Mouse (Mus musculus) heart, embryonic 15.5 days (tissue): ENCODE data around the gene Dvl3. TPM values are rescaled to one million over a fixed set of nuclear protein-coding genes. Genes with fewer than 3 reads are reported as not detected.
"Not testable (repeated sequence)": the region's sequence is repeated elsewhere in the genome, so short reads cannot be mapped to it uniquely, and the experiment has no call there.

ENCODE experiments used
- ATAC-seq: fragments of 200-750 bp; cut with Nextera tagmentation; replicated peaks from 2 replicates; pipeline ENCODE4 v1.8.0; 2017; ENCODE audit warnings: low read depth, moderate TSS enrichment; ENCODE audit not compliant: insufficient number of reproducible peaks, insufficient read depth, low FRiP score
- H3K27ac ChIP-seq: fragments of 300-500 bp; sonication (generic); 2 replicates; pipeline ENCODE4 v1.5.1; 2015; ENCODE audit warnings: mild to moderate bottlenecking, inconsistent platforms
- H3K27me3 ChIP-seq: fragments of 300-500 bp; sonication (generic); 2 replicates; pipeline ENCODE4 v1.6.1; 2015; ENCODE audit warnings: inconsistent platforms
- H3K36me3 ChIP-seq: fragments of 300-500 bp; sonication (generic); 2 replicates; pipeline ENCODE4 v1.6.1; 2015; ENCODE audit warnings: mild to moderate bottlenecking, inconsistent platforms
- H3K4me1 ChIP-seq: fragments of 300-500 bp; sonication (generic); replicated peaks from 2 replicates; pipeline ENCODE4 v1.6.1; 2015; ENCODE audit warnings: inconsistent platforms
- H3K4me2 ChIP-seq: fragments of 300-500 bp; sonication (generic); 2 replicates; pipeline ENCODE4 v1.6.1; 2015; ENCODE audit warnings: inconsistent platforms, mild to moderate bottlenecking, moderate library complexity
- H3K4me3 ChIP-seq: fragments of 300-500 bp; sonication (generic); 2 replicates; pipeline ENCODE4 v1.5.1; 2015; ENCODE audit warnings: mild to moderate bottlenecking, inconsistent platforms
- H3K9ac ChIP-seq: fragments of 300-500 bp; sonication (generic); 2 replicates; pipeline ENCODE4 v1.6.1; 2015; ENCODE audit warnings: mild to moderate bottlenecking, inconsistent platforms
- H3K9me3 ChIP-seq: fragments of 300-500 bp; sonication (generic); replicated peaks from 2 replicates; pipeline ENCODE4 v1.6.1; 2016; ENCODE audit warnings: inconsistent platforms
- WGBS: fragments of 180-500 bp; shearing (Covaris S2); methylation state at CpG from one replicate; pipeline ENCODE4 v1.1.7; 2015; ENCODE audit warnings: mixed read lengths; 5-methylcytosine and 5-hydroxymethylcytosine counted together
- polyA plus RNA-seq: library from polyadenylated mRNA; unstranded; fragments of >200 nt; fragmentation: Nextera tagmentation; extraction: Ambion mirVana; gene quantifications from 2 replicates; pipeline ENCODE4 v1.2.1, GENCODE M21; 2015

Dvl3 gene
- 16.9 and 24.3 TPM in 2 replicates for polyA plus RNA-seq

DNA sequence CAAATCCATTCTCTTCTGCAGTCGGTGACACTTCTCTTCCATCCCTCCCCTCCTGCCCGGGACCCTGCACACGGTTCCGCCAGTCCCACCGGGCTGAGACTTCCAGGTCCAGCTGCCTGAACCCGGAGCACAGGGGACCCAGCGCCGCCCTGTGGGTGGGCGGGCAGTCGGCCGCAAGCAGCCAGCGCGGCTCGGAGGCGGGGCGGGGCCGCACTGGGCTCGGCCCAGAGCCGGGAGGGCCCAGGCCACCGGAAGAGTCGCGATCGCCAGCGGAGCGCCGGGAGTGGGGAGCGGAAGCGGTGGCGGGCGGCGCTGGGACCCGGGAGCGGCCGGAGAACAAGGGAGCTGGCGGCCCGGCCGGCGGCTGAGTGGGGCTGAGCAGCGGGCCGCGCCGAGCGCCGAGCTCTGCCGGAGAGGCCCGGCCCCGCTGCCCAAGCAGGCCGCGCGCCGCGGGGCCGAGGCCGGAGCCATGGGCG, at the start of gene Dvl3:
TSS of gene Dvl3 (plus strand) at position 257 of the 476 bp plus-strand sequence.
- under 1% methylated on average over 54 of the region's 55 CpGs for WGBS

DNA sequence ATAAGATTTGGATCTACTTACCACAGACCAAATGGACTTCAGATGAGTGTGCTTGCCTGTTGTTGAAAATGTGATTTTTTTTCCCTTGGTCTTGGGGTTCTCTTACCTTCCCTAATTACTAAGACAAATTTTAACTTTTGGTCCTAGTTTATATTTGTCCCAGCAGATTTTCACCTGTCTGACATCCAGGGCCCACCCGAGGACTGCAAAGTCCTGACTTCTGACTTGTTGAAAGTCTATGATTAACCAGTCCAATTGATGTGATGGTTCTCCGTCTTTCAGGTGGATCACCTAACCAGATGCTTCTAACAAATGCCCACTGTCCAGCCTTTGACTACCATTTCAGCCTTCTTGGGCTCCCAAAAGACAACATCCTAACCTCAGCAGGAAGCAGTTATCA, 45.8 kb upstream of the Dvl3 start:
- 0 out of 2 replicates have a peak, but pooled peaks cover 2% of the 10 kb centered on the region for H3K4me1 ChIP-seq
- H3K4me2 ChIP-seq, result no peak overlapping the region
- 89% methylated on average over 2 of the region's 2 CpGs for WGBS
- no peak for ATAC-seq
- H3K27ac ChIP-seq, result no peak overlapping the region
- no peak overlapping the region for H3K9ac ChIP-seq
- H3K27me3 ChIP-seq, result no peaks in the 10 kb centered on the region
- no peak overlapping the region for H3K4me3 ChIP-seq
- H3K9me3 ChIP-seq, result no peaks in the 10 kb centered on the region
- no peaks in the 10 kb centered on the region for H3K36me3 ChIP-seq

More for the DNA sequence above, at the start of gene Dvl3:
- Histone ChIP-seq H3K27me3 (no peaks in the 10 kb centered on the region), H3K36me3 (peaks cover 1% of the 10 kb centered on the region), H3K27ac (peak within 1 kb of the TSS; percentile 98), H3K4me2 (peak within 1 kb of the TSS; percentile 90), H3K9ac (peak within 1 kb of the TSS; percentile 100), H3K9me3 (no peaks in the 10 kb centered on the region), H3K4me3 (peak within 1 kb of the TSS; percentile 100), H3K4me1 (peaks cover 26% of the 10 kb centered on the region)
- ATAC-seq, result peak; percentile 98

DNA sequence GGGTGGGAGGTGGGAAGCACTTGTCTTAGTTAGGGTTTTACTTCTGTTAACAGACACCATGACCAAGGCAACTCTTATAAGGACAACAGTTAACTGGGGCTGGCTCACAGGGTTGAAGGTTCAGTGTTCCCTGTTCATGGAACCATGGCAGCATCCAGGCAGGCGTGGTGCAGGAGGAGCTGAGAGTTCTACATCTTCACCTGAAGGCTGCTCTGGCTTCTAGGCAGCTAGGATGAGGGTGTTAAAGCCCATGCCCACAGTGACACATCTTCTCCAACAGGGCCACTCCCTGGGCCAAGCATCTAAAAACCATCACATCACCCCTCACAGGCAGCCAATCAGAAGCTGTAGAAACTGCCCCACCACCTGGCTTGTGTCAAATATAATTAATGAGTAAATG, 45.1 kb upstream of the Dvl3 start:
- Histone ChIP-seq H3K4me2 (no peak overlapping the region), H3K27ac (no peak overlapping the region), H3K36me3 (no peaks in the 10 kb centered on the region), H3K27me3 (no peaks in the 10 kb centered on the region), H3K4me1 (peaks cover 5% of the 10 kb centered on the region; the same call in 1 of the 2 replicates), H3K9me3 (no peaks in the 10 kb centered on the region), H3K4me3 (no peak overlapping the region), H3K9ac (no peak overlapping the region)
- no peak for ATAC-seq
- WGBS, result 72% methylated on average over 1 of the region's 1 CpGs

DNA sequence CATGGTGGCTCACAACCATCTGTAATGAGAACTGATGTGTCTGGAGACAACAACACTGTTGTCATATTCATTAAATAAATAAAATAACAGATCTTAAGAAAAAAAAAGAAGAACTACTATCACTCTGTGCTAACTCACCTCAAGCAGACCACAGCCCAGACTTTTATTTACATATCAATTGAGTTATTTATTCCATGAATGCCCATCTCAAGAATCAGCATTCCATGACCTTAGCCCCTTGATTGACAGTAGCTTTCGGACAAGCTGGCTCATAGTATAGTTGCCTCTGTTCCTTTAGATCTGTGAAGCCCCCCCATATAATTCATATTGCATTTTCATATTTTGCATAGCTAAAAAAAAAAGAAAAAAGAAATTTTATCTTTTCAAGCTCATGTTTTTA, 43.0 kb upstream of the Dvl3 start:
- Histone ChIP-seq H3K27ac (no peak overlapping the region), H3K9ac (no peak overlapping the region), H3K4me1 (peaks cover 15% of the 10 kb centered on the region), H3K9me3 (no peaks in the 10 kb centered on the region), H3K4me3 (no peak overlapping the region), H3K4me2 (no peak overlapping the region), H3K27me3 (no peaks in the 10 kb centered on the region), H3K36me3 (no peaks in the 10 kb centered on the region)
- ATAC-seq, result no peak
- 83% methylated on average over 1 of the region's 1 CpGs for WGBS

DNA sequence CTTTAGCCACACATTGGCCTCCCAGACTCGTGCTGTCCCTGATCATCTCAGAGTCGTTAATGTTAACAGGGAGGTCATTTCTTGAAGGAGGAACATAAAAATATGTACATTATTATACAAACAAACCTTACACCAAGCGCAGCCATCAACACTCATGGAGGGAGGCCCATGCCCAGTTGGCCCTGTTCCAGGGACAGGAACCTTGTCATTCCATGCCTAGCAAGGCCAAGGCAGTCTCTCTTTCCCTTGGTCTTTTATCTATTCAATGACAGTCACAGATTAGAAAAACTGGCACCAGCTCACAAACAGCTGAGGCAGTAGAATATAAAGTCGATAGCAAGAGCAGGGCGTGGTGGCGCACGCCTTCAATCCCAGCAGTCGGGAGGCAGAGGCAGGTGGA, 42.6 kb upstream of the Dvl3 start:
- no peaks in the 10 kb centered on the region for H3K9me3 ChIP-seq
- 67% methylated on average over 8 of the region's 8 CpGs for WGBS
- H3K27me3 ChIP-seq, result no peaks in the 10 kb centered on the region
- ATAC-seq, result no peak
- peaks cover 15% of the 10 kb centered on the region for H3K4me1 ChIP-seq
- H3K36me3 ChIP-seq, result no peaks in the 10 kb centered on the region
- no peak overlapping the region for H3K4me2 ChIP-seq
- no peak overlapping the region for H3K27ac ChIP-seq
- H3K4me3 ChIP-seq, result no peak overlapping the region
- H3K9ac ChIP-seq, result no peak overlapping the region

DNA sequence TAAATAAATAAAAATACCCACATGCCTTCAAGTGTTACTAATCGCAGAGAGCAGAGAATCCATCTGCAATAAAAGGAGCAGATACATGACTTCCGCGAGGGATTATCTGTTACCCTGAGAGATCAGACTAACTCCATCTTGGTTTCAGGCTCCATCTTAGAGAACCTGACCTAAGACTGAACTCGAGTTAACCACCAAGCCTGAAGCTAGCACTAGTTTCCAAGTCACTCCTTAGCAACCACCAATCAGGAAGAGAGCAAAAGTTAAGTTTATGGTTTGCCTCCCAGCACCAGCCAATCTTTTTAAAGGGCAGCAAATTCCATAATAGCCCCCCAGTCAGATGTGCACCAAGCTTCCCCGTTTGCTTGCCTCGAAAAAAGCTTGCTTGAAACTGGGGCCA, 42.0 kb upstream of the Dvl3 start:
- no peaks in the 10 kb centered on the region for H3K27me3 ChIP-seq
- no peaks in the 10 kb centered on the region for H3K36me3 ChIP-seq
- no peak overlapping the region for H3K9ac ChIP-seq
- WGBS, result 89% methylated on average over 6 of the region's 6 CpGs
- peaks cover 15% of the 10 kb centered on the region for H3K4me1 ChIP-seq
- H3K4me3 ChIP-seq, result no peak overlapping the region
- no peak for ATAC-seq
- H3K4me2 ChIP-seq, result no peak overlapping the region
- no peak overlapping the region for H3K27ac ChIP-seq
- H3K9me3 ChIP-seq, result no peaks in the 10 kb centered on the region

DNA sequence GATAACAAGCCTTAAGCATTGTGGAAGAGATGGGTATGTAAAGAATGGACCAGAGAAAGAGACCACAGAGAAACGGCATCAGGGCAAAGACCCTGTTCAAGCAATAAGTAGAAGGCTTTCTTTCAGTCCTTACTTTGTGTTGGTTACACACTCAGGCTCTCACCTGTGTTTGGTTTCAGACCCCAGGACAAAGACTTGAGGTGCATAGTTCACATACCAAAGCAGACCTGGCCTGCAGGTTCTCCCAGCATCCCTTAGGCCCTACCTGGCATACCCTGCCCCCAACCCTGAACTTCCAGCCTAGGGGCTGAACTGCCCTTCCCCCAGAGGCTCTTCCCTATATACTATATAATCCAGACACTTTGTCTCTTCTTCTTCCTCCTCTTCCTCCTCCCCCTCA, 41.4 kb upstream of the Dvl3 start:
- H3K4me1 ChIP-seq, result peaks cover 15% of the 10 kb centered on the region
- no peaks in the 10 kb centered on the region for H3K36me3 ChIP-seq
- WGBS, result 94% methylated on average over 1 of the region's 1 CpGs
- H3K4me3 ChIP-seq, result no peak overlapping the region
- H3K4me2 ChIP-seq, result no peak overlapping the region
- no peaks in the 10 kb centered on the region for H3K9me3 ChIP-seq
- no peaks in the 10 kb centered on the region for H3K27me3 ChIP-seq
- ATAC-seq, result no peak
- H3K27ac ChIP-seq, result no peak overlapping the region
- no peak overlapping the region for H3K9ac ChIP-seq

DNA sequence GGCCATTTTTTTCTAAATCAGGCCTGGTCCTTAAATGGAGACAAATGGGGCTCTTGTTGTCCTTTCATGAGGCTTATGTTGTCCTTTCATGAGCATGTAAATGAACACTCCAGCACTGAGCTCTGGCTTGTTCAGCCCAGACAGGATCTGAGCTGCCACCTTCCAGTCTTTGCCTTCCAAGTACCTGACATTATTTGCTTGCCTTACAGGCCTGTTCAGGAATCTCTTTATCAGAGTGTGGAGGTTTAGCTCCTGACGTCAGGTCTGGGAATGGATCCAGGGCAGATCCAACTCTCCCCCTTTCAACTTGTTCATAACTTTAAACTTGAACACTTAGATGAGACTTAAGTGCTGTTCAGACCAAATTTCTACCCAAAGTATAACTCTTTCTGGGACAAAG, 39.9 kb upstream of the Dvl3 start:
- no peaks in the 10 kb centered on the region for H3K27me3 ChIP-seq
- peaks cover 15% of the 10 kb centered on the region for H3K4me1 ChIP-seq
- H3K9ac ChIP-seq, result no peak overlapping the region
- peak; percentile 91 for ATAC-seq
- H3K9me3 ChIP-seq, result no peaks in the 10 kb centered on the region
- peak overlapping the region; percentile 13; the same call in 1 of the 2 replicates for H3K4me2 ChIP-seq
- peak overlapping the region; percentile 92 for H3K27ac ChIP-seq
- 7% methylated on average over 1 of the region's 1 CpGs for WGBS
- no peak overlapping the region for H3K4me3 ChIP-seq
- no peaks in the 10 kb centered on the region for H3K36me3 ChIP-seq

DNA sequence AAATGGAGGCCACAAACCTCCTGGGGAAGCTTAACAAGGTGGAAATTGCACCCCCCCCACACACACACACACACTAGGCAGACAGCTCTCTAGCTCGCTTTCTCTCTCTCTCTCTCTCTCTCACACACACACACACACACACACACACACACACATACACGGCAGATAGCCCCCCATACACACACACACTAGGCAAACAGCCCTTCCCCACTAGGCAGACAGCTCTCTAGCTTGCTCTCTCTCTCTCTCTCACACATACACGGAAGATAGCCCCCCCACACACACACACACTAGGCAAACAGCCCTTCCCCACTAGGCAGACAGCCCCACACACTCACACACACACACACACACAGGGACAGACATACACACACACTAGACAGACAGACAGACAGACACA, 39.5 kb upstream of the Dvl3 start:
- 25% methylated on average over 3 of the region's 3 CpGs for WGBS
- Histone ChIP-seq H3K4me3 (no peak overlapping the region), H3K27ac (peak overlapping the region; percentile 92), H3K27me3 (no peaks in the 10 kb centered on the region), H3K36me3 (no peaks in the 10 kb centered on the region), H3K9ac (no peak overlapping the region), H3K4me2 (peak overlapping the region; percentile 13; the same call in 1 of the 2 replicates), H3K9me3 (no peaks in the 10 kb centered on the region), H3K4me1 (peaks cover 15% of the 10 kb centered on the region)
- ATAC-seq, result peak; percentile 67

DNA sequence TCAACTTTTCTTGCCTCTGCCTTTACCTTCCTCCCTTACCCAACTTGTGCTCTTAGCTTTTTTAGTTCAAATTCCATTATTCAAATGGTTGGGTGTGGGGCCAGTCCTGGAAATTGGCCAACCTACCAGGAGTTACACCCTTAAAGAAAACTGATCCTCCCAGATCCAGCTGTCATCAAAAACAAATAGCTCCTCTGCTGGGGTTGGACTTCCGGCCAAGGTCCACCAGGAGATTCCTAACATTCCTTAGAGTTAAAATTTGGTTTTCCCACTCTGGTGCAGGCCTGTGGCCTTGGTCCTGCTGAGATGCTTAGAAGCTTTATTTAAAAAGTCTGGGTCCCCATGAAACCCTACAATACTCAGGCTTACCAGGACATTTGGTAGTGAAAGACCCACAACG, 38.3 kb upstream of the Dvl3 start:
- Histone ChIP-seq H3K9ac (no peak overlapping the region), H3K4me3 (no peak overlapping the region), H3K4me2 (no peak overlapping the region), H3K36me3 (no peaks in the 10 kb centered on the region), H3K27me3 (no peaks in the 10 kb centered on the region), H3K27ac (no peak overlapping the region), H3K4me1 (peaks cover 15% of the 10 kb centered on the region), H3K9me3 (no peaks in the 10 kb centered on the region)
- WGBS, result 47% methylated on average over 2 of the region's 2 CpGs
- no peak for ATAC-seq

DNA sequence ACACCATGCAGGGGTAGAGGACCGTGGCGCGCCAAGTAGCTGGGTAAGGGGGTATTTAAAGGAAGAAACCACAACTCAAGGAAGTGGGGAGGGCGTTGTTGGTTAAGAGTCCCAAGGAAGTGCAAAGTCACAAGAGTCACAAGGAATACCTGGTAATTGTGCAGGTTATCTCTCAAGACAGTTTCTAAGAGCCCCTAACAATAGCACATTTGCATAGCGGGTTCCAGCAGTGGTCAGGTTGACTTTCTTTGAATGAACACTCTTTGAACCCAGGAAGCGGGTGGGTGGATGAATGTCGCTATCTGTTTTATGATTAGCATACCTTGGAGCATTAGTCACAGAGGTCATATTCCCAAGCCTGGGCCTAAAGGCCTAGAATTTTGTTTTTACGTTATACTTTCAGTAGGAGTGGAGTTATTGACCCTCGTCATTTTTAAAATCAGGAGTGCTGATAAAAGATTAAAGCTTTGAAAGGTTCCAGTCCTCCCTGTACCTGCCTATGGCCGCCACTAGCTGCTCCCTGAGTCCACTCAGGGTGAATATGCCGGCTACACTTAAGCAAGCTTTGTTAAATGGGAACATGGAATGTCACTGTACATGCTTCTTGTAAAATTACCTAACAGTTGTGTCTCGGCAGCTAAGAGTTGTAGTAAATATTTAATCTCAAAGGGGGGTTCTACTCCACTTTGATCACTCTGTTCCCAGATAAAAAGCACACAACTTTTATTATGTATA, 37.6 kb upstream of the Dvl3 start:
- H3K9me3 ChIP-seq, H3K9ac ChIP-seq, H3K27ac ChIP-seq, H3K4me2 ChIP-seq, ATAC-seq, H3K27me3 ChIP-seq, H3K4me3 ChIP-seq, H3K36me3 ChIP-seq: not testable (repeated sequence)
- WGBS, result 86% methylated on average over 12 of the region's 12 CpGs
- peaks cover 14% of the 10 kb centered on the region for H3K4me1 ChIP-seq

DNA sequence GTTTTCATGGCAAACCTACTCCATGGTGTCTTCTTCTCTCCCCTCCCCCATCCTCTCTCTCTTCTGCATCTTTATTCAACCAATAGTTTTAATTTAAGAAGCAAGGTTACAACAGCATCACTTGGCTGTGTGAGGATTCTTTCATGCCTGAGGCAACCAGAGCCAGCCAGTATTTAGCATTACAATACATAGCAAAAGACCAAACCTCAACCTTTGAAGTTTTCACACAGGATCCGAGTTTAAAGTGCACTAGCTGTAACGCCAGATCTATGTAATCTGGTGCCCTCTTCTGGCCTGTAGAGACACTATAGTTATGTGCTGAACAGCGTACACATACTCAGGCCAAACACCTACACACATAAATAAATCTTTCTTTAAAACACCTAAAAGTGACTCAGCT, 36.7 kb upstream of the Dvl3 start:
- H3K27ac ChIP-seq, result no peak overlapping the region
- H3K4me2 ChIP-seq, result no peak overlapping the region
- ATAC-seq, result no peak
- no peaks in the 10 kb centered on the region for H3K9me3 ChIP-seq
- H3K9ac ChIP-seq, result no peak overlapping the region
- H3K27me3 ChIP-seq, result no peaks in the 10 kb centered on the region
- no peaks in the 10 kb centered on the region for H3K36me3 ChIP-seq
- no peak overlapping the region for H3K4me3 ChIP-seq
- peaks cover 13% of the 10 kb centered on the region for H3K4me1 ChIP-seq
- WGBS, result 50% methylated on average over 3 of the region's 3 CpGs
